Mouse (Mus musculus) midbrain, embryonic 11.5 days (tissue): ENCODE measurements around the gene Cep131. TPM values are rescaled to one million over a fixed set of nuclear protein-coding genes. Genes with fewer than 3 reads are reported as not detected.

Experiments used
- ATAC-seq: fragments of 200-750 bp; cut with Nextera tagmentation; 2 replicates; pipeline ENCODE4 v1.8.0; 2017; ENCODE audit warnings: moderate TSS enrichment, moderate library complexity; ENCODE audit not compliant: low FRiP score
- DNase-seq: peaks from one replicate; pipeline ENCODE4 v3.0.0; 2015; ENCODE audit warnings: low spot score; ENCODE audit errors: missing footprints
- H3K27ac ChIP-seq: fragments of 300-500 bp; sonication (generic); 2 replicates; pipeline ENCODE4 v1.5.1; 2014; ENCODE audit warnings: low read depth, low read length
- H3K27me3 ChIP-seq: fragments of 300-500 bp; sonication (generic); 2 replicates; pipeline ENCODE4 v1.6.1; 2014; ENCODE audit warnings: mild to moderate bottlenecking, low read length, moderate library complexity, mixed read lengths; ENCODE audit not compliant: control insufficient read depth, insufficient read depth
- H3K36me3 ChIP-seq: fragments of 300-500 bp; sonication (generic); 2 replicates; pipeline ENCODE4 v1.6.1; 2014; ENCODE audit warnings: mild to moderate bottlenecking, low read length, moderate library complexity, mixed read lengths; ENCODE audit not compliant: control insufficient read depth, insufficient read depth
- H3K4me1 ChIP-seq: fragments of 300-500 bp; sonication (generic); 2 replicates; pipeline ENCODE4 v1.6.1; 2014; ENCODE audit warnings: low read length; ENCODE audit not compliant: control insufficient read depth, insufficient read depth
- H3K4me2 ChIP-seq: fragments of 300-500 bp; sonication (generic); 2 replicates; pipeline ENCODE4 v1.6.1; 2014; ENCODE audit warnings: mild to moderate bottlenecking, moderate library complexity
- H3K4me3 ChIP-seq: fragments of 300-500 bp; sonication (generic); 2 replicates; pipeline ENCODE4 v1.5.1; 2014; ENCODE audit warnings: low read depth, low read length
- H3K9ac ChIP-seq: fragments of 300-500 bp; sonication (generic); 2 replicates; pipeline ENCODE4 v1.6.1; 2014; ENCODE audit warnings: low read length
- H3K9me3 ChIP-seq: fragments of 300-500 bp; sonication (generic); 2 replicates; pipeline ENCODE4 v1.6.1; 2016; ENCODE audit warnings: low read length; ENCODE audit not compliant: control insufficient read depth
- WGBS: fragments of 180-500 bp; shearing (Covaris S2); extraction: QIAGEN DNeasy Blood & Tissue Kit; methylation state at CpG from one replicate; pipeline ENCODE4 v1.1.7; 2014; 5-methylcytosine and 5-hydroxymethylcytosine counted together
- polyA plus RNA-seq: library from polyadenylated mRNA; unstranded; fragments of >200 nt; fragmentation: Nextera tagmentation; extraction: Ambion mirVana; gene quantifications from 2 replicates; pipeline ENCODE4 v1.2.1, GENCODE M21; 2014

Cep131 gene
- polyA plus RNA-seq, 1 experiment from 2014 or later, result 28.9 TPM

DNA sequence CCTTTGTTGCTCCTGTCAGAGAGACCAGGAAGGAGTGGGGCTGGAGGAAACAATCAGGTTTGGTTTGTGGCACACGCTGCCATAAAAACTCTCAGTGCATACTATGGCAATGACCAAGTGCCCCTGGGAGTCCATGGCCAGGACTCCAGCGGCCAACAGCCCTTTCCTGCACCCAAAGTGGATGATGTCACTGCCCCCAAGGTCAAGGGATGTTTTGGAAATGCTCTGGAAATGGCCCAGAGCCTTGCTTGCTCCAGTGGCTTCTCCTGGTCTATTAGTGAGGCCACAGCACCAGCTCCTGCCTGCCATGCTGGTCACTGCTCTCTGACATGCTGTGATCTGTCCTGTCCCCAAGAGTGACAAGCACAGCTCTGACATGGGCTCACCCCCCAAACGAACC, 10.4 kb downstream of the Cep131 start:
- no peak overlapping the region for H3K4me2 ChIP-seq
- H3K4me1 ChIP-seq, result no peaks in the 10 kb centered on the region
- H3K9me3 ChIP-seq, result no peaks in the 10 kb centered on the region
- ATAC-seq, result no peak
- WGBS, result 85% methylated on average over 3 of the region's 3 CpGs
- H3K27ac ChIP-seq, result no peak overlapping the region
- no peaks in the 10 kb centered on the region for H3K27me3 ChIP-seq
- H3K9ac ChIP-seq, result no peak overlapping the region
- DNase-seq, result no peak
- no peak overlapping the region for H3K4me3 ChIP-seq
- peaks cover 13% of the 10 kb centered on the region for H3K36me3 ChIP-seq

DNA sequence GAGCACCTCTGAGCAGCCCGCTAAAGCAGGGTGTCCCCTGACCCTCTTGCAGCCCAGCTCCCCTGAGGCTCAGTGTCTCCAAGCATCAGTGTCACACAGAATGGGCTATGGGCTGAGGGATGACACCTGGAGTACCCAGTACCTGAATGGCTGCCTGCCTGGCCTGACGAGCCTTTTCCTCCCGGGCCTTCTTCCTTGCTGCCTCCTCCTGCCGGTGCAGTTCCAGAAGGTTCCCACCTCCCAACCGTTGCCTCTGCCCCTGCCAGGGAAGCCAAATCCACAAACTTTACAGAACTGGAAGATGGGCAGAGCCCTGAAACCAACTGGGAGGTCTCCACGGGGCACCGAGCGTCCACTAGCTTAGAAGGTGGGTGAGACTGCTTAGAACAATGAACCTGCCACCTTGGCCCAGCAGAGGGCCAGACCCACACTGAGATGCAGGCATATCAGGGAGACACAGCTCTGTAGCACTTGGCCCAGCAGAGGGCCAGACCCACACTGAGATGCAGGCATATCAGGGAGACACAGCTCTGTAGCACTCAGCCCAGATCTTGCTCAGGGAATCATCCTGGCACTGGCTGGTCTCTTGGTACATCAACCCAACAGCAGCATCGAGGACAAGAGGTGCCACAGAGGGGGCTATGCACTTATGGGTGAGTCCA, 13.5 kb downstream of the Cep131 start:
- peaks cover 3% of the 10 kb centered on the region; the same call in 1 of the 2 replicates for H3K36me3 ChIP-seq
- ATAC-seq (no peak), DNase-seq (no peak)
- H3K27me3 ChIP-seq, result no peaks in the 10 kb centered on the region
- WGBS, result 90% methylated on average over 9 of the region's 9 CpGs
- no peak overlapping the region for H3K9ac ChIP-seq
- no peaks in the 10 kb centered on the region for H3K4me1 ChIP-seq
- H3K4me2 ChIP-seq, result no peak overlapping the region
- no peak overlapping the region for H3K4me3 ChIP-seq
- H3K27ac ChIP-seq, result no peak overlapping the region
- no peaks in the 10 kb centered on the region for H3K9me3 ChIP-seq

DNA sequence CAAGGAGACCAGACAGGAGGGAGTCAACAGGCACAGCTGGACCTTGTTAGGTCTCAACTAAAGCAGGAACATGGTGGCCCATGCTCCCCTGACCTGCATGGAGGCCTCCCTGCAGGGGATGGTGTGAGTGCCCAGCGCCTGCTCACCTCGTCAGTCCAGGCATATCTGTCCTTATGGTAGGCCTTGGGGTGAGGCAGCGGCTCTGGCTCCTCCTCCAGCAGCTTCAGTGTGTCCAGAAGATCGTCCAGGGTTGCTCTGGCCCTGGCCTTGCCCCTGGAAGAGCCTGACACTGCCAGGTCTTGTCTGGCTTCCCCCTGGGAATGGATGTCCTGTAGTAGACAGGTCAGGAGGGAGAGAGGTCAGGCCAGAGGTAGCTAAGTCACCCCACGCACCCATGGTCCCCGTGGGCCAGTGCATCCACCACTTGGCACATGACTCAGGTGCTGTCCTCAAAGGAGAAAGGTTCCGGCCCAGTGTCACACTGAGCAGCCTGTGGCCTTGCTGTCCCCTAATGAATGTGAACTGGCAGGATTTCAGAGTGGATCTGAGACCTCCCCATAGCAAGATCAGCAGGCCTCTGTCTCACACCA, 14.8 kb downstream of the Cep131 start:
- H3K4me1 ChIP-seq, result no peaks in the 10 kb centered on the region
- DNase-seq, result no peak
- no peak for ATAC-seq
- no peak overlapping the region for H3K4me3 ChIP-seq
- H3K27ac ChIP-seq, result no peak overlapping the region
- H3K36me3 ChIP-seq, result peaks cover 11% of the 10 kb centered on the region
- no peaks in the 10 kb centered on the region for H3K9me3 ChIP-seq
- WGBS, result 76% methylated on average over 7 of the region's 7 CpGs
- H3K9ac ChIP-seq, result no peak overlapping the region
- no peaks in the 10 kb centered on the region for H3K27me3 ChIP-seq
- H3K4me2 ChIP-seq, result no peak overlapping the region

DNA sequence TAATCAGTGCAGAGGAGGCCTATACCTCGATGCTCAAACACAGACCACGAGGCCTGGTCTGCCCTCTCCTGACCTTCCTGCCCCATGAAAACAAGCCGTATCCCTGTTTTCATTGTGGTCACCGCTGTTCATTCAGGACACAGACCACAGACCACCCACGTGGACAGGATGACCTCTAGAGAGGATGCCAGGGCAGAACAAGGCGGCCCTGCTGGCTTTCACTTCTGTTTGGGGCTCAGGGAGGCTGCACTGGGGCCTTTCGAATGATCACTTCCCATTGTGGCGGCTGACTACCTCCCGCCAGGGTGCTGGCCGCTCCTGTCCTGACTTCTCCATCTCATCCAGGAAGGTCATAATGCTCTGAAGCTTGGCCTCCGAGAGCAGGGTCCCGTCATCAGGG, 15.6 kb downstream of the Cep131 start:
- peaks cover 13% of the 10 kb centered on the region for H3K36me3 ChIP-seq

GRCm38 (mm10) chr11:120070286-120070930, 16.2 kb downstream of the Cep131 start:
- no peak overlapping the region for H3K9ac ChIP-seq
- ATAC-seq, result no peak
- WGBS, result 93% methylated on average over 27 of the region's 27 CpGs

More for the DNA sequence above, 15.6 kb downstream of the Cep131 start:
- Histone ChIP-seq H3K27ac (no peak overlapping the region), H3K4me2 (no peak overlapping the region), H3K4me1 (no peaks in the 10 kb centered on the region), H3K27me3 (no peaks in the 10 kb centered on the region), H3K4me3 (no peak overlapping the region), H3K9ac (no peak overlapping the region), H3K9me3 (no peaks in the 10 kb centered on the region)
- no peak for ATAC-seq
- 32% methylated on average over 12 of the region's 12 CpGs for WGBS
- DNase-seq, result no peak

DNA sequence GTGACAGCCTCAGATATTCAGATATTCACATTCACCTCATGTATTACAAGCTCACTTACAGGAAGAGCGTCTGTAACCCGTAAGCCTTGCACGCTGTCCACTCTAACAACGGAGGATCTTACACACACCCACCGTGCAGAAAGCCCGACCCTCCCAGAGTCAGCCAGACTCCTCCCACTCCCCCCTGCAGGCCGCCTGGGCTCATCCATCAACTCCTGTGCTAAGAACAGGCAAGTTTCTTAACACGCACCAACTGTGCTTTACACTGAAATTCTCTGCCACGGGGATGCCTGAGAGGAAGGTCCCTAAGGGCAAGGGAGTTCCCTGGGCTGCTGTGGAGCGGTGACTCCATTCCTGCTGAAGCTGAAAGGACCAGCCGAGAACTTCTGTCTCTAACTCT, 17.4 kb downstream of the Cep131 start:
- Histone ChIP-seq H3K9me3 (no peaks in the 10 kb centered on the region), H3K9ac (no peak overlapping the region), H3K4me2 (no peak overlapping the region), H3K27me3 (no peaks in the 10 kb centered on the region), H3K27ac (no peak overlapping the region), H3K36me3 (peaks cover 16% of the 10 kb centered on the region), H3K4me1 (no peaks in the 10 kb centered on the region), H3K4me3 (no peak overlapping the region)
- ATAC-seq (no peak), DNase-seq (no peak)
- 63% methylated on average over 11 of the region's 11 CpGs for WGBS

More at GRCm38 (mm10) chr11:120070286-120070930, 16.2 kb downstream of the Cep131 start:
- Histone ChIP-seq H3K9me3 (no peaks in the 10 kb centered on the region), H3K36me3 (peaks cover 13% of the 10 kb centered on the region), H3K27ac (no peak overlapping the region), H3K4me2 (no peak overlapping the region), H3K4me3 (no peak overlapping the region), H3K27me3 (no peaks in the 10 kb centered on the region), H3K4me1 (no peaks in the 10 kb centered on the region)
- no peak for DNase-seq

- Histone ChIP-seq H3K36me3 (peaks cover 16% of the 10 kb centered on the region), H3K27me3 (no peaks in the 10 kb centered on the region), H3K9ac (no peak overlapping the region)
Measured at GRCm38 (mm10) chr11:120067834-120068233, 18.8 kb downstream of the Cep131 start.

DNA sequence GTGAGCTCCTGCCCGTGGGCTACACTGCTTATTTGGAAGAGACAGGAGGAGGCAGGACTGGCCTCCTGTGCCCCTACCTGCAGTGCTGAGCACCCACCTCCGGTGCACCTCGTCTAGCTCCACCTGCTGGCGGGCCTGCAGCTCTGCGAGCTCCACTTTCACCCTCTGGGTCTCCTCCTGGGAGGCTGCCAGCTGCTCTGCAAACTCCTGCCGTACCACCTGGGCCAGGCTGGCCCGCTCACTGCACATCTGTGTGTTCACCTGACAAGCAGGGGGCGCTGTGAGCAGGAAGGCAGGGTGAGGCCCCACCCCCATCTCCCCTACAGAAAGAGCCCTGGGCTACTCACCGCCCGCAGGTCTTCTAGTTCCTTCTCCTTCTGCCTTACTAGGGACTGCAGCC, 21.3 kb downstream of the Cep131 start:
- Histone ChIP-seq H3K27ac (no peak overlapping the region), H3K4me3 (no peak overlapping the region), H3K9me3 (no peaks in the 10 kb centered on the region), H3K9ac (no peak overlapping the region), H3K4me2 (no peak overlapping the region), H3K27me3 (no peaks in the 10 kb centered on the region), H3K4me1 (no peaks in the 10 kb centered on the region), H3K36me3 (peaks cover 13% of the 10 kb centered on the region)
- 44% methylated on average over 10 of the region's 10 CpGs for WGBS
- ATAC-seq, result peak; percentile 36; the same call in 1 of the 2 replicates
- DNase-seq, result peak; percentile 90

More at GRCm38 (mm10) chr11:120067834-120068233, 18.8 kb downstream of the Cep131 start:
- ATAC-seq, result no peak
- H3K9me3 ChIP-seq, result no peaks in the 10 kb centered on the region
- H3K4me2 ChIP-seq, result no peak overlapping the region
- no peak for DNase-seq
- H3K27ac ChIP-seq, result no peak overlapping the region
- H3K4me1 ChIP-seq, result no peaks in the 10 kb centered on the region
- no peak overlapping the region for H3K4me3 ChIP-seq
- WGBS, result 41% methylated on average over 17 of the region's 17 CpGs

- ATAC-seq (no peak), DNase-seq (no peak)
- H3K4me2 ChIP-seq, result no peak overlapping the region
- no peak overlapping the region for H3K27ac ChIP-seq
- peaks cover 13% of the 10 kb centered on the region for H3K36me3 ChIP-seq
- H3K4me1 ChIP-seq, result no peaks in the 10 kb centered on the region
- H3K9me3 ChIP-seq, result no peaks in the 10 kb centered on the region
- WGBS, result 91% methylated on average over 11 of the region's 11 CpGs
- H3K9ac ChIP-seq, result no peak overlapping the region
- H3K4me3 ChIP-seq, result no peak overlapping the region
- no peaks in the 10 kb centered on the region for H3K27me3 ChIP-seq
Measured at GRCm38 (mm10) chr11:120064668-120065040, 22.0 kb downstream of the Cep131 start.
